Mouse (Mus musculus) 416B (cell line): Measurements from ENCODE around the gene Eml2.
"Not testable (repeated sequence)": the region's sequence is repeated elsewhere in the genome, so short reads cannot be mapped to it uniquely, and the experiment has no call there.

Source experiments
- DNase-seq: peaks from one replicate; pipeline ENCODE4 v3.0.0; 2011; ENCODE audit warnings: low read depth

Gene Eml2

GRCm38 (mm10) chr7:19175708-19176515, at the start of gene Eml2:
Gene Eml2 (plus strand): TSS chr7:19176421.
- peak; percentile 59 for DNase-seq

GRCm38 (mm10) chr7:19127744-19128143, 48.5 kb upstream of the Eml2 start:
- no peak for DNase-seq

- no peak for DNase-seq
Observed at GRCm38 (mm10) chr7:19129396-19129795, 46.8 kb upstream of the Eml2 start.

GRCm38 (mm10) chr7:19130657-19131056, 45.6 kb upstream of the Eml2 start:
- peak; percentile 57 for DNase-seq

GRCm38 (mm10) chr7:19131324-19131848, 44.8 kb upstream of the Eml2 start:
- peak; percentile 98 for DNase-seq

- DNase-seq: no peak
Observed at GRCm38 (mm10) chr7:19136168-19136567, 40.1 kb upstream of the Eml2 start.

GRCm38 (mm10) chr7:19136673-19137334, 39.4 kb upstream of the Eml2 start:
- no peak for DNase-seq

- DNase-seq: peak; percentile 58
Observed at GRCm38 (mm10) chr7:19137380-19137779, 38.8 kb upstream of the Eml2 start.

- DNase-seq: no peak
Observed at GRCm38 (mm10) chr7:19146793-19147192, 29.4 kb upstream of the Eml2 start.

- no peak for DNase-seq
Observed at GRCm38 (mm10) chr7:19147497-19148045, 28.6 kb upstream of the Eml2 start.

GRCm38 (mm10) chr7:19148180-19148874, 27.9 kb upstream of the Eml2 start:
- no peak for DNase-seq

GRCm38 (mm10) chr7:19148875-19149541, 27.2 kb upstream of the Eml2 start, which contains the start of gene Qpctl:
Gene Qpctl (minus strand): TSS chr7:19149291.
- DNase-seq: peak; percentile 100

GRCm38 (mm10) chr7:19149626-19150025, 26.6 kb upstream of the Eml2 start, which contains the start of gene Snrpd2:
Gene Snrpd2 (plus strand): TSS chr7:19149722.
- DNase-seq: peak; percentile 97

- not testable (repeated sequence) for DNase-seq
Observed at GRCm38 (mm10) chr7:19151121-19151520, 25.1 kb upstream of the Eml2 start.

GRCm38 (mm10) chr7:19154796-19155195, 21.4 kb upstream of the Eml2 start:
- no peak for DNase-seq

- DNase-seq: peak; percentile 47
Observed at GRCm38 (mm10) chr7:19155825-19156475, 20.3 kb upstream of the Eml2 start.

- peak; percentile 89 for DNase-seq
Observed at GRCm38 (mm10) chr7:19157160-19157800, 18.9 kb upstream of the Eml2 start.

GRCm38 (mm10) chr7:19158601-19159000, 17.6 kb upstream of the Eml2 start:
- no peak for DNase-seq

GRCm38 (mm10) chr7:19159411-19159810, 16.8 kb upstream of the Eml2 start:
- DNase-seq: no peak

GRCm38 (mm10) chr7:19160115-19160514, 16.1 kb upstream of the Eml2 start:
- no peak for DNase-seq
